Mouse (Mus musculus) T-helper 2 cell (primary cell): ENCODE data around the gene Comp.

Experiments used
- in situ Hi-C: fragments of 300-600 bp; cut with MboI, MseI; formaldehyde crosslinking; loops from one replicate; pipeline ENCODE4 v1.15.1; 2025; ENCODE audit warnings: high pct_unique_total_duplicates

Gene Comp

GRCm38 (mm10) chr8:70395649-70396048 is 22.3 kb downstream of the Comp start:
- in situ Hi-C loops, result no loop called here

GRCm38 (mm10) chr8:70396184-70396583 is 22.8 kb downstream of the Comp start:
- in situ Hi-C loops, result no loop called here

GRCm38 (mm10) chr8:70397611-70398563 is 24.5 kb downstream of the Comp start:
- in situ Hi-C loops, result no loop called here

GRCm38 (mm10) chr8:70404212-70404611 is 30.9 kb downstream of the Comp start:
- in situ Hi-C loops, result no loop called here

GRCm38 (mm10) chr8:70405189-70405588 is 31.8 kb downstream of the Comp start:
- in situ Hi-C loops, result no loop called here

DNA sequence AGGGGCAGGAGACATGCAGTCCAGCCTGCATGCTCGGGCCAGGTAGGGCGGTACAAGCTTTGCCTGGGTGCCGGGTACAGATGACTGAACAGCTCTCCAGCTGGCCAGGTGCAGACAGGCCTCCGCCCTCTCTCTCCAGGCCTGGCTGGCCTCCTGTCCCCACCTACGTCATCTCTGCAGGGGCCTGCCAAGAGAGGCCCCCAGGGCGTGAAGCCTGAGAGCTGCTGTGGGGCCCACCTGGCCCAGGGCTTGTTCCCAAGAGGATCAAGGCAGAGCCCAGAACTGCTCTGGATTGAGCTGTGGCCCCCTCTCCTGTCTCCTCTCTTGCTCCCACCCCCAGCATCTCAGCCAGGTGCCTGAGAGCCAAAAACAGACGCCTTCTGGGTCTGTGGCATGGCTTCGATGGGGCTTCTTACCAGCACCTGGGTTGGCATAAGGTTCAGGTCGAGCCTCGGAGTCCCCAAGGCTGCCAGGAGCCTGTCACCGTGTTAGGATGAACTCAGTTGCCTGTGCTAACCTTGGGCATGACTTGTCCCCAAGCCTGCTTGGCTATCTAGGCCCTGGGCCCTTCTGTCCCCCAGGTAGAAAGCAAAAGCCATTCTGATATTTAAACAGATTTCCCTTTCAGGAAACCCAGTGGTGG is 33.2 kb downstream of the Comp start:
- in situ Hi-C loops, result no loop called here

GRCm38 (mm10) chr8:70408301-70408700 is 34.9 kb downstream of the Comp start:
- in situ Hi-C loops, result no loop called here

DNA sequence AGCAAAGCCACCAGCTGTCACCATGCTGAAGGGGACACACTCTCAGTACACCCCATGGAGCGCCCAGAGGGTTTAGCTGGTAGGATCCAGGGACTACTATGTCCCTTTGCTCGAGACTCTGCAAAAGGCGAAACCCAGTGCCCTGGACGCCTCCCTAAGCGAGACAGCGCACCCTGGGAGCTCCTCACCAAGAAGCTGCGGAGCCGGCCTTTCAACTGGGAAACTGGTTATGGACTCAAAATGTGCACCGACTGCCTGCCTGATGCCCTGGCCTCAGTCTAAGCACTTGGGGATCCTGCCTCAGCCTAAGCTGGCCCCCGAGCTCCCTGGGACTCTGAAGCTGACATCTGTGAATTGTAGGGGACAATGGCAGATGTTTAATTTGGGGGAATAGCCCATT is 35.7 kb downstream of the Comp start:
- in situ Hi-C loops, result no loop called here

DNA sequence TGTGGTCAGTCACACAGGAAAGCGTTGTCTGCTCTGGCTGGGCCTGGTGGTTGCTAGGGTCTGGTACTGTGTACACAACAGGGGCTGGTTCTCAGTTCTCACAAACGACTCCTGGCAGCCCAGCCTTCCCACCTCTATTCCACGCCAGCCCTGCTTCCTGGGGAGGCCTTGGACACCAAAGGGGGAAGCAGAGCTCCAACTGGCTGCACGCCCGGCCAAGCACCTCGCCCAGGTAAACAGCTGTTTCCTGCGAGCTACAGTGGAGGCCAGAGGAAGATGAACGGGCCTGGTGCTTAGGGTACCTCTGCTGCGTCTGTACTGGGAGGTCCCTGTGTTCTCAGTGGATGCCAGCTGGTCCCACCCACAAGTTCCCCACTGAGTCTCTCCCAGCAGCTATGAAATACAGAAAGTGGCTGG is 36.1 kb downstream of the Comp start:
- in situ Hi-C loops, result no loop called here

DNA sequence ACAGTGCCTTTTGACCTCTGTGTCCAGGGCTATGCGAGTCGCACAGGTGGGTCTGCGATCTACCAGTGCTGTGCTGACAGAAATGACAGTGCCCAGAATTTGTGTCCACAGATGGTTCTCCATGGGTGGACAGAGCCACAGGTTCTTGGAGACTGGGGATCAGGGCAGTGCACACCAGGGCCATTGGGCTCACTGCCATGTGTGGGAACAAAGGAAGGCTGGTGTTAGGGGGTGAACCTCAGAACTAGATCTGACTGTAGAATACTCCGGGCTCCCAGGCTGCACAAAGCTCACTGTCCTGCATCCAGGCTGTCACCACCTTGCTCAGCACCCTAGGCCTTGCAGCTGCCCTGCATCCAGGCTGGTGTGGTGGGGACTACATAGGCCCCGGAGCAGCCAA is 36.9 kb downstream of the Comp start:
- in situ Hi-C loops, result loop anchor here (5.0 kb wide), 1 partner anchor 92 kb away; no protein-coding TSS in a partner anchor

GRCm38 (mm10) chr8:70414310-70414946 is 41.1 kb downstream of the Comp start:
- in situ Hi-C loops, result loop anchor here (5.0 kb wide), 1 partner anchor 88 kb away; no protein-coding TSS in a partner anchor

DNA sequence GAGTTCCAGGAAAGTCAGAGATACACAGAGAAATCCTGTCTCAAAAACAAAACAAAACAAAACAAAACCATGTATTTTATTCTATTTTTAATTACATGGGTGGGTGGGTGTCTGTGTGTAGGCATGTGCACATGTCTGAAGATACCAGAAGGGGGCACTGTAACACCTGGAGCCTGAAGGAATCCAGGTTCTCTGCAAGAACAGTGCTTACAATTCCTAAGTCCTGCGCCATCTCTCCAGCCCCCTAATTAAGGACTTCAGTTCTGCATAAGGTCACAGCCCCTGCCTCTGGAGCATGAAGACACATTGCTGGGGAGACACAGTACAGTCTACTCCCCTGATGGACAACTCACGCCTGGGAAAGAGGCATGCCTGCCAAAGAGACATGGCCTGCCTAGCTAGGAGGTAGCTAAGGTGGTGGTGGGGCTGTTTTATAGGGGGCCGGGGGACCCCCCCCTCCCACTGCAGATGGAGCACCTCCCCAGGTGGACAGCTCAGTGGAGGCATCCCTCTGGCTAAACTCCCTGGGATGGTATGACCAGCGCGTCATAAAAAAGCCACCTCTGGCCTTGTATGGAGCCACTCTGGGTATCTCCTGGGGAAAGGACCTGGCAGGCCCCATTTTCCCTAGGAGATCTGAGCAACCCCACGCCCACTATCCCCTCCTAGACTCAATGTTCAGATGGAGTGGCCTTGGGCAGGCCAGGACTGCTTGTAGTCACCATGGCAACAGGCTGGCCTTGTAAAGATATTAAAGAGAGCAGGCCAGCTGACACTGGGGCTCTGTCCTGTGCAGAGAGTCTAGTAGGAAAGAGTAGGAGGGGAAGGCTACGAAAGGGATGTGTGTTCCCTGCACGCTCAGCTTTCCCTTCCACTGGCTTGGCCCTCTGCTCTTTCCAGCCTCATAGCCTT is 42.4 kb downstream of the Comp start:
- in situ Hi-C loops, result no loop called here

DNA sequence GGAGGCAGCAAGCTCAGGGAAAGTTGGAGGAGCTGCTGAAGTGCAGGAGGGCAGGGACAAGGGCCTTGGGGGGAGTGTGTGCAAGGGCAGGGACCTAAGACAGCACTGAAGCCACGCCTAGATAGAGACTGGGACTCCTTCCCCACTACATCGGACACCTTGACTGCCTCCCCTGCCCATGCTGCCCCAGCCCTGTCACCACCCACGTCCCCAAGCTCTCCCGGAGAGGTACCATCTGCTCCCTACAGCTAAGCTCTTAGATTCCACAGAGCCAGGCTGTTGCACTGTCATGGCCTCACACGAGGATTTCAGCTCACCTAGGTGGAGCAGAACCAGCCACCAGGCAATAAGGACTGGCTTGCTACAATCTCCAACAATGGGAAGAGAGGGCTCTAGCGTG is 43.6 kb downstream of the Comp start:
- in situ Hi-C loops, result no loop called here

GRCm38 (mm10) chr8:70417914-70418313 is 44.6 kb downstream of the Comp start:
- in situ Hi-C loops, result no loop called here

GRCm38 (mm10) chr8:70418954-70419353 is 45.6 kb downstream of the Comp start:
- in situ Hi-C loops, result no loop called here

GRCm38 (mm10) chr8:70419879-70420643 is 46.7 kb downstream of the Comp start:
- in situ Hi-C loops, result no loop called here

DNA sequence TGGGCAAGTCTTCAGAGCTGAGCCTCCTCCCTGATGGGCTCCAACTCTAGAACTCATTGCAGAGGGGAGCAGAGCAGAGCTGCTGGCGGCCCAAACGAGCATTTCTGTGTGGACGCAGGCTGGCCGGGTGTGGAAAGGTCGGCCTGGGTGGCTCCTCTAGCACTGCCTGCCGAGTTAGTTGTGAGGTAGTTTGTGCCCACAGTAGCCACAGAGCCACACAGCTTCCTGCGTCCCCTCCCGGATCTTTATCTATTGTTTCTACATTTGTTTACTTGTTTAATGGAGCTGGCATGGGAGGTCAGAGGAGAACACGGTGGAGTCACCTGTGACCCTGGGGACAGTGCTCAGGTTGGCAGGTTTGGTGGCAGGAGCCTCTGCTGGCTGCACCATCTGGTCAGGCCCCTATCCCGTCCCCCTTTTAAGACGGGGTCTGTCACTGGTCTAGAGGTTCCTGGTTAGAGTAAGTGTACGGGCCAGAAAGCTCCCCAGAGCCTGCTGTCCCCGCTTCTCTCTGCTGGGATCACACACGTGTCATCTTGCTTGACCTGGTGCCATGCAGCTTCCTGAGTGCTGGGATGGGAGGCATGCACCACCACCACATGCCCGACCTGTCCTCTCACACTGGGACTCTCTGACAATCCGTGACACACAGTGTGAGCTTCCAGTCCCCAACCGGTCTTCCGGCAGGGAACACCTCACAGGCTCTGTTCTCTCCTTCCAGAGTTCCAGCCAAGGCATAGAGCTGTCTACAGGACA is 48.2 kb downstream of the Comp start:
- in situ Hi-C loops, result no loop called here

- in situ Hi-C loops, result no loop called here
These were observed 49.4 kb downstream of the Comp start for GRCm38 (mm10) chr8:70422722-70423121.

DNA sequence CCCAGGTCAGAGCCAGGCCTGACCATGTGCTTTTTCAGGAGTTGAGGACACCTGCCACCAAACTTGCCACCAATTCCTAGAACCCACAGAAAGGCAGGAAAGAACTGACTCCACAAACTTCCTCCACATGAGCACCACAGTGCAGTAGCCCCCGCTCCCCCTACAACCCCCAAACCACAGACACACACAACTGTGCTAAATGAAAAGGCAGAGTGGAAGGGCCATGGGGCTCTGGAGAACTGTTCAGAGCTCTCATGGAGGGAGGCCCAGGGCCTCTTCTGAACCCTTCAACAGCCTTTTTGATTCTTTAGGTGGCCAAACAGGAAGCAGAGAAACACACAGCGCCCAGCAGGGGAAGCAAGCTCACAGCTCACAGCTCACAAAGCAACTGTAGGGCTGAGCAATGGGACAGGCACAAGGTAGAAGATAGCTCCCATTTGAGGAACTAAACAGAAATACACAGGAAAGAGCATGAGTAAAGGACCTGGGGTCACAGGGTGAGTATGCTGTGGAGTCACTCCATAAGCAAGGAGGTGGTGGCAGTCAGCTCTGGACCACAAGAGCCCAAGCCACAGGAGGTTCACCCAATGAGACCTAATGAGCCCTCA is 53.0 kb downstream of the Comp start:
- in situ Hi-C loops, result no loop called here
